Mouse (Mus musculus) stomach, embryonic 16.5 days (tissue): ENCODE data around the gene 4930455H04Rik. TPM values are rescaled to one million over a fixed set of nuclear protein-coding genes. Genes with fewer than 3 reads are reported as not detected.

ENCODE experiments used
- ATAC-seq: fragments of 200-750 bp; cut with Nextera tagmentation; 2 replicates; pipeline ENCODE4 v1.8.0; 2017; ENCODE audit warnings: moderate number of reproducible peaks, moderate TSS enrichment; ENCODE audit not compliant: insufficient read depth, low FRiP score
- H3K27ac ChIP-seq: fragments of 300-500 bp; sonication (generic); 2 replicates; pipeline ENCODE4 v1.5.1; 2014; ENCODE audit warnings: low read length
- H3K27me3 ChIP-seq: fragments of 300-500 bp; sonication (generic); 2 replicates; pipeline ENCODE4 v1.6.1; 2014; ENCODE audit warnings: low read length, control low read depth, mixed read lengths; ENCODE audit not compliant: control insufficient read depth, insufficient read depth
- H3K36me3 ChIP-seq: fragments of 300-500 bp; sonication (generic); 2 replicates; pipeline ENCODE4 v1.6.1; 2014; ENCODE audit warnings: low read length; ENCODE audit not compliant: control insufficient read depth, insufficient read depth
- H3K4me1 ChIP-seq: fragments of 300-500 bp; sonication (generic); 2 replicates; pipeline ENCODE4 v1.6.1; 2014; ENCODE audit warnings: low read length, control low read depth, mixed read lengths; ENCODE audit not compliant: control insufficient read depth, insufficient read depth
- H3K4me2 ChIP-seq: fragments of 300-500 bp; sonication (generic); 2 replicates; pipeline ENCODE4 v1.6.1; 2014; ENCODE audit warnings: low read depth, low read length, mixed read lengths
- H3K4me3 ChIP-seq: fragments of 300-500 bp; sonication (generic); replicated peaks from 2 replicates; pipeline ENCODE4 v1.5.1; 2014; ENCODE audit warnings: mild to moderate bottlenecking, low read length
- H3K9ac ChIP-seq: fragments of 300-500 bp; sonication (generic); 2 replicates; pipeline ENCODE4 v1.6.1; 2014; ENCODE audit warnings: low read length
- H3K9me3 ChIP-seq: fragments of 300-500 bp; sonication (generic); replicated peaks from 2 replicates; pipeline ENCODE4 v1.6.1; 2016; ENCODE audit warnings: low read length, control low read depth; ENCODE audit not compliant: control insufficient read depth
- WGBS: fragments of 180-500 bp; shearing (Covaris S2); extraction: QIAGEN DNeasy Blood & Tissue Kit; methylation state at CpG from one replicate; pipeline ENCODE4 v1.1.7; 2014; 5-methylcytosine and 5-hydroxymethylcytosine counted together
- polyA plus RNA-seq: library from polyadenylated mRNA; unstranded; fragments of >200 nt; fragmentation: Nextera tagmentation; extraction: Ambion mirVana; gene quantifications from 2 replicates; pipeline ENCODE4 v1.2.1, GENCODE M21; 2015

The 4930455H04Rik gene
- polyA plus RNA-seq, 1 experiment from 2014 or later: not detected

- Histone ChIP-seq H3K9me3 (no peaks in the 10 kb centered on the region), H3K27me3 (no peaks in the 10 kb centered on the region), H3K9ac (no peak overlapping the region), H3K4me2 (no peak overlapping the region), H3K27ac (no peak overlapping the region), H3K4me1 (0 out of 2 replicates have a peak, but pooled peaks cover 4% of the 10 kb centered on the region), H3K36me3 (no peaks in the 10 kb centered on the region), H3K4me3 (no peak overlapping the region)
- peak; percentile 40; the same call in 1 of the 2 replicates for ATAC-seq
- 36% methylated on average over 1 of the region's 1 CpGs for WGBS
Observed at GRCm38 (mm10) chr3:116985042-116985455, 17.0 kb downstream of the 4930455H04Rik start.

GRCm38 (mm10) chr3:116985741-116986140 lies 17.7 kb downstream of the 4930455H04Rik start:
- no peak overlapping the region for H3K4me2 ChIP-seq
- H3K9ac ChIP-seq: no peak overlapping the region
- H3K27me3 ChIP-seq: no peaks in the 10 kb centered on the region
- H3K4me1 ChIP-seq: 0 out of 2 replicates have a peak, but pooled peaks cover 4% of the 10 kb centered on the region
- H3K9me3 ChIP-seq: no peaks in the 10 kb centered on the region
- WGBS: 56% methylated on average over 1 of the region's 1 CpGs
- no peaks in the 10 kb centered on the region for H3K36me3 ChIP-seq
- no peak overlapping the region for H3K27ac ChIP-seq
- H3K4me3 ChIP-seq: no peak overlapping the region
- ATAC-seq: no peak

- ATAC-seq: no peak
- 54% methylated on average over 2 of the region's 2 CpGs for WGBS
- H3K27ac ChIP-seq: no peak overlapping the region
- no peak overlapping the region for H3K9ac ChIP-seq
- H3K4me3 ChIP-seq: no peak overlapping the region
- 0 out of 2 replicates have a peak, but pooled peaks cover 4% of the 10 kb centered on the region for H3K4me1 ChIP-seq
- H3K4me2 ChIP-seq: no peak overlapping the region
- no peaks in the 10 kb centered on the region for H3K27me3 ChIP-seq
- no peaks in the 10 kb centered on the region for H3K36me3 ChIP-seq
- no peaks in the 10 kb centered on the region for H3K9me3 ChIP-seq
Observed at GRCm38 (mm10) chr3:116986451-116986850, 18.4 kb downstream of the 4930455H04Rik start.

GRCm38 (mm10) chr3:116988221-116988620 lies 20.2 kb downstream of the 4930455H04Rik start:
- Histone ChIP-seq H3K9ac (no peak overlapping the region), H3K4me3 (no peak overlapping the region), H3K27me3 (no peaks in the 10 kb centered on the region), H3K36me3 (no peaks in the 10 kb centered on the region), H3K4me1 (0 out of 2 replicates have a peak, but pooled peaks cover 4% of the 10 kb centered on the region), H3K27ac (no peak overlapping the region), H3K9me3 (no peaks in the 10 kb centered on the region), H3K4me2 (no peak overlapping the region)
- ATAC-seq: no peak
- WGBS: 83% methylated on average over 3 of the region's 3 CpGs

- no peak for ATAC-seq
Observed at GRCm38 (mm10) chr3:116991180-116991579, 23.1 kb downstream of the 4930455H04Rik start.

GRCm38 (mm10) chr3:116993011-116993410 lies 24.9 kb downstream of the 4930455H04Rik start:
- Histone ChIP-seq H3K4me1 (no peaks in the 10 kb centered on the region), H3K36me3 (no peaks in the 10 kb centered on the region), H3K4me3 (no peak overlapping the region), H3K27me3 (no peaks in the 10 kb centered on the region), H3K9ac (no peak overlapping the region), H3K4me2 (no peak overlapping the region), H3K27ac (no peak overlapping the region), H3K9me3 (no peaks in the 10 kb centered on the region)
- WGBS: 80% methylated on average over 2 of the region's 2 CpGs
- no peak for ATAC-seq

More at GRCm38 (mm10) chr3:116991180-116991579, 23.1 kb downstream of the 4930455H04Rik start:
- 80% methylated on average over 2 of the region's 2 CpGs for WGBS
- Histone ChIP-seq H3K27ac (no peak overlapping the region), H3K9ac (no peak overlapping the region), H3K4me2 (no peak overlapping the region), H3K4me1 (no peaks in the 10 kb centered on the region), H3K4me3 (no peak overlapping the region), H3K36me3 (no peaks in the 10 kb centered on the region), H3K9me3 (no peaks in the 10 kb centered on the region), H3K27me3 (no peaks in the 10 kb centered on the region)

- no peak overlapping the region for H3K27ac ChIP-seq
- WGBS: 61% methylated on average over 9 of the region's 9 CpGs
Observed at GRCm38 (mm10) chr3:117001686-117002485, 33.8 kb downstream of the 4930455H04Rik start.

GRCm38 (mm10) chr3:117003379-117003778 lies 35.3 kb downstream of the 4930455H04Rik start:
- ATAC-seq: no peak
- H3K4me3 ChIP-seq: no peak overlapping the region
- no peak overlapping the region for H3K4me2 ChIP-seq
- no peaks in the 10 kb centered on the region for H3K9me3 ChIP-seq
- WGBS: 72% methylated on average over 6 of the region's 6 CpGs
- H3K36me3 ChIP-seq: no peaks in the 10 kb centered on the region
- H3K9ac ChIP-seq: no peak overlapping the region
- H3K27me3 ChIP-seq: no peaks in the 10 kb centered on the region
- H3K4me1 ChIP-seq: no peaks in the 10 kb centered on the region
- no peak overlapping the region for H3K27ac ChIP-seq

More at GRCm38 (mm10) chr3:117001686-117002485, 33.8 kb downstream of the 4930455H04Rik start:
- Histone ChIP-seq H3K4me2 (no peak overlapping the region), H3K36me3 (no peaks in the 10 kb centered on the region), H3K27me3 (no peaks in the 10 kb centered on the region), H3K4me3 (no peak overlapping the region), H3K4me1 (no peaks in the 10 kb centered on the region), H3K9ac (no peak overlapping the region), H3K9me3 (no peaks in the 10 kb centered on the region)
- ATAC-seq: no peak

GRCm38 (mm10) chr3:117006636-117007035 lies 38.6 kb downstream of the 4930455H04Rik start:
- Histone ChIP-seq H3K9me3 (no peaks in the 10 kb centered on the region), H3K27me3 (no peaks in the 10 kb centered on the region), H3K4me2 (no peak overlapping the region), H3K27ac (no peak overlapping the region), H3K4me1 (no peaks in the 10 kb centered on the region), H3K9ac (no peak overlapping the region), H3K4me3 (no peak overlapping the region), H3K36me3 (no peaks in the 10 kb centered on the region)
- no peak for ATAC-seq
- WGBS: 87% methylated on average over 3 of the region's 3 CpGs
